Mouse (Mus musculus) adipocyte (in vitro differentiated cells): ENCODE data around the gene Rab7.
"Not testable (repeated sequence)": the region's sequence is repeated elsewhere in the genome, so short reads cannot be mapped to it uniquely, and the experiment has no call there.

Experiments used
- DNase-seq: peaks from one replicate; pipeline ENCODE4 v3.0.0-alpha.2; 2016; ENCODE audit warnings: low spot score

Gene Rab7

GRCm38 (mm10) chr6:88053228-88054080 lies 8.4 kb upstream of the Rab7 start:
- DNase-seq, result no peak

GRCm38 (mm10) chr6:88051206-88051605 lies 6.1 kb upstream of the Rab7 start:
- no peak for DNase-seq

- no peak for DNase-seq
These were observed 3.9 kb upstream of the Rab7 start for GRCm38 (mm10) chr6:88049008-88049407.

- DNase-seq, result peak; percentile 68
These were observed 2.8 kb upstream of the Rab7 start for GRCm38 (mm10) chr6:88047853-88048252.

- no peak for DNase-seq
These were observed 316 bp upstream of the Rab7 start for GRCm38 (mm10) chr6:88045406-88045766.

- peak; percentile 46 for DNase-seq
These were observed 865 bp downstream of the Rab7 start for GRCm38 (mm10) chr6:88044234-88044576.

GRCm38 (mm10) chr6:88042336-88042735 lies 2.7 kb downstream of the Rab7 start:
- DNase-seq, result no peak

- no peak for DNase-seq
These were observed 3.8 kb downstream of the Rab7 start for GRCm38 (mm10) chr6:88041221-88041620.

- no peak for DNase-seq
These were observed 5.6 kb downstream of the Rab7 start for GRCm38 (mm10) chr6:88039426-88039825.

GRCm38 (mm10) chr6:88037471-88038045 lies 7.5 kb downstream of the Rab7 start:
- DNase-seq, result peak; percentile 50

- DNase-seq, result no peak
These were observed 11.6 kb downstream of the Rab7 start for GRCm38 (mm10) chr6:88033504-88033903.

- DNase-seq, result no peak
These were observed 14.6 kb downstream of the Rab7 start for GRCm38 (mm10) chr6:88030432-88030831.

- peak; percentile 39 for DNase-seq
These were observed 17.7 kb downstream of the Rab7 start for GRCm38 (mm10) chr6:88027390-88027789.

GRCm38 (mm10) chr6:88023316-88023890 lies 21.7 kb downstream of the Rab7 start:
- DNase-seq, result no peak

GRCm38 (mm10) chr6:88019154-88019553 lies 25.9 kb downstream of the Rab7 start:
- DNase-seq, result no peak

- DNase-seq, result no peak
These were observed 27.2 kb downstream of the Rab7 start for GRCm38 (mm10) chr6:88017821-88018220.

- no peak for DNase-seq
These were observed 29.3 kb downstream of the Rab7 start for GRCm38 (mm10) chr6:88015797-88016196.

- DNase-seq, result no peak
These were observed 31.6 kb downstream of the Rab7 start for GRCm38 (mm10) chr6:88013456-88013855.

GRCm38 (mm10) chr6:88012601-88013000 lies 32.5 kb downstream of the Rab7 start:
- DNase-seq, result no peak

GRCm38 (mm10) chr6:88011106-88011505 lies 34.0 kb downstream of the Rab7 start:
- DNase-seq, result peak; percentile 52

GRCm38 (mm10) chr6:88009209-88009608 lies 35.9 kb downstream of the Rab7 start:
- DNase-seq, result peak; percentile 59

GRCm38 (mm10) chr6:88004773-88005172 lies 40.3 kb downstream of the Rab7 start:
- DNase-seq, result not testable (repeated sequence)

- DNase-seq, result no peak
These were observed 41.6 kb downstream of the Rab7 start for GRCm38 (mm10) chr6:88003439-88003838.
